Mouse (Mus musculus): ENCODE data around the gene Calm1.

- no peak for TF ChIP-seq CTCF (IDR thresholded peaks at IDR 0.05; ENCODE audit: borderline replicate concordance, insufficient read depth, low read length)
- TF ChIP-seq POLR2A (IDR thresholded peaks at IDR 0.05; ENCODE audit: low read depth, low read length) = 0 out of 2 replicates have a peak, but pooled peaks have one; percentile 15
Observed at GRCm38 (mm10) chr12:100167931-100168871, 31.0 kb upstream of the Calm1 start.
